Mouse (Mus musculus): Measurements from ENCODE around the gene Ap3d1. TPM values are rescaled to one million over a fixed set of nuclear protein-coding genes. Genes with fewer than 3 reads are reported as not detected.

The Ap3d1 gene
- total RNA-seq, 2 experiments from 2014 or later: 12.5 to 30.5 TPM

Other genes starting within 250 kb of the Ap3d1 start
- not detected in 2 replicates for gene Onecut3, start 247.4 kb downstream of the Ap3d1 start, total RNA-seq (2015; ENCODE audit: low replicate concordance)
- not detected in 2 replicates for gene Onecut3, start 247.4 kb downstream of the Ap3d1 start, total RNA-seq (2017; ENCODE audit: low replicate concordance)
- not detected in 2 replicates for gene Atp8b3, start 203.1 kb downstream of the Ap3d1 start, total RNA-seq (2015; ENCODE audit: low replicate concordance)
- 0.43 TPM in 1 of 2 replicates, not detected in the other for gene Atp8b3, start 203.1 kb downstream of the Ap3d1 start, total RNA-seq (2017; ENCODE audit: low replicate concordance)
- gene Rexo1, start 180.7 kb downstream of the Ap3d1 start, total RNA-seq (2015; ENCODE audit: low replicate concordance): 18.0 and 20.2 TPM in 2 replicates
- 10.7 and 12.0 TPM in 2 replicates for gene Rexo1, start 180.7 kb downstream of the Ap3d1 start, total RNA-seq (2017; ENCODE audit: low replicate concordance)
- gene Klf16, start 164.9 kb downstream of the Ap3d1 start, total RNA-seq (2015; ENCODE audit: low replicate concordance): 0.96 and 1.0 TPM in 2 replicates
- gene Klf16, start 164.9 kb downstream of the Ap3d1 start, total RNA-seq (2017; ENCODE audit: low replicate concordance): 2.3 and 4.2 TPM in 2 replicates
- gene Abhd17a, start 151.9 kb downstream of the Ap3d1 start, total RNA-seq (2015; ENCODE audit: low replicate concordance): 23.6 and 66.1 TPM in 2 replicates
- gene Abhd17a, start 151.9 kb downstream of the Ap3d1 start, total RNA-seq (2017; ENCODE audit: low replicate concordance): 2.0 and 7.7 TPM in 2 replicates
- gene Scamp4, start 139.4 kb downstream of the Ap3d1 start, total RNA-seq (2015; ENCODE audit: low replicate concordance): 7.3 and 14.0 TPM in 2 replicates
- 2.6 and 3.1 TPM in 2 replicates for gene Scamp4, start 139.4 kb downstream of the Ap3d1 start, total RNA-seq (2017; ENCODE audit: low replicate concordance)
- not detected in 2 replicates for gene Adat3, start 139.4 kb downstream of the Ap3d1 start, total RNA-seq (2015; ENCODE audit: low replicate concordance)
- 0.94 TPM in 1 of 2 replicates, not detected in the other for gene Adat3, start 139.4 kb downstream of the Ap3d1 start, total RNA-seq (2017; ENCODE audit: low replicate concordance)
- gene Gm49322, start 136.2 kb downstream of the Ap3d1 start, total RNA-seq (2015; ENCODE audit: low replicate concordance): 0.21 TPM in 1 of 2 replicates, not detected in the other
- not detected in 2 replicates for gene Gm49322, start 136.2 kb downstream of the Ap3d1 start, total RNA-seq (2017; ENCODE audit: low replicate concordance)
- 25.5 and 25.6 TPM in 2 replicates for gene Csnk1g2, start 119.4 kb downstream of the Ap3d1 start, total RNA-seq (2015; ENCODE audit: low replicate concordance)
- gene Csnk1g2, start 119.4 kb downstream of the Ap3d1 start, total RNA-seq (2017; ENCODE audit: low replicate concordance): 28.2 and 28.9 TPM in 2 replicates
- 5.6 and 6.1 TPM in 2 replicates for gene Btbd2, start 85.2 kb downstream of the Ap3d1 start, total RNA-seq (2015; ENCODE audit: low replicate concordance)
- gene Btbd2, start 85.2 kb downstream of the Ap3d1 start, total RNA-seq (2017; ENCODE audit: low replicate concordance): 5.6 and 11.4 TPM in 2 replicates
- gene Mknk2, start 64.2 kb downstream of the Ap3d1 start, total RNA-seq (2015; ENCODE audit: low replicate concordance): 40.2 and 47.4 TPM in 2 replicates
- 28.4 and 40.8 TPM in 2 replicates for gene Mknk2, start 64.2 kb downstream of the Ap3d1 start, total RNA-seq (2017; ENCODE audit: low replicate concordance)
- 13.4 and 25.6 TPM in 2 replicates for gene Mob3a, start 40.3 kb downstream of the Ap3d1 start, total RNA-seq (2015; ENCODE audit: low replicate concordance)
- gene Mob3a, start 40.3 kb downstream of the Ap3d1 start, total RNA-seq (2017; ENCODE audit: low replicate concordance): 11.0 and 18.2 TPM in 2 replicates
- 8.6 and 9.8 TPM in 2 replicates for gene Izumo4, start 40.1 kb downstream of the Ap3d1 start, total RNA-seq (2015; ENCODE audit: low replicate concordance)
- gene Izumo4, start 40.1 kb downstream of the Ap3d1 start, total RNA-seq (2017; ENCODE audit: low replicate concordance): 1.3 and 2.2 TPM in 2 replicates
- 10.9 and 15.6 TPM in 2 replicates for gene Dot1l, start 12.9 kb upstream of the Ap3d1 start, total RNA-seq (2015; ENCODE audit: low replicate concordance)
- gene Dot1l, start 12.9 kb upstream of the Ap3d1 start, total RNA-seq (2017; ENCODE audit: low replicate concordance): 8.0 and 22.9 TPM in 2 replicates
- gene Sf3a2, start 55.9 kb upstream of the Ap3d1 start, total RNA-seq (2015; ENCODE audit: low replicate concordance): 19.6 and 26.5 TPM in 2 replicates
- gene Sf3a2, start 55.9 kb upstream of the Ap3d1 start, total RNA-seq (2017; ENCODE audit: low replicate concordance): 7.2 and 11.2 TPM in 2 replicates
- gene Plekhj1, start 56.4 kb upstream of the Ap3d1 start, total RNA-seq (2015; ENCODE audit: low replicate concordance): 24.5 and 45.2 TPM in 2 replicates
- gene Plekhj1, start 56.4 kb upstream of the Ap3d1 start, total RNA-seq (2017; ENCODE audit: low replicate concordance): 8.2 and 13.9 TPM in 2 replicates
- gene Amh, start 63.0 kb upstream of the Ap3d1 start, total RNA-seq (2015; ENCODE audit: low replicate concordance): not detected in 2 replicates
- gene Amh, start 63.0 kb upstream of the Ap3d1 start, total RNA-seq (2017; ENCODE audit: low replicate concordance): not detected in 2 replicates
- gene Jsrp1, start 71.2 kb upstream of the Ap3d1 start, total RNA-seq (2015; ENCODE audit: low replicate concordance): not detected in 2 replicates
- not detected in 2 replicates for gene Jsrp1, start 71.2 kb upstream of the Ap3d1 start, total RNA-seq (2017; ENCODE audit: low replicate concordance)
- gene Oaz1, start 84.4 kb upstream of the Ap3d1 start, total RNA-seq (2015; ENCODE audit: low replicate concordance): 1,067 and 1,159 TPM in 2 replicates
- gene Oaz1, start 84.4 kb upstream of the Ap3d1 start, total RNA-seq (2017; ENCODE audit: low replicate concordance): 242 and 348 TPM in 2 replicates
- not detected in 2 replicates for gene Lingo3, start 101.8 kb upstream of the Ap3d1 start, total RNA-seq (2015; ENCODE audit: low replicate concordance)
- not detected in 2 replicates for gene Lingo3, start 101.8 kb upstream of the Ap3d1 start, total RNA-seq (2017; ENCODE audit: low replicate concordance)
- gene Lsm7, start 112.9 kb upstream of the Ap3d1 start, total RNA-seq (2015; ENCODE audit: low replicate concordance): 27.8 and 33.2 TPM in 2 replicates
- 59.8 and 67.9 TPM in 2 replicates for gene Lsm7, start 112.9 kb upstream of the Ap3d1 start, total RNA-seq (2017; ENCODE audit: low replicate concordance)
- 225 and 274 TPM in 2 replicates for gene Sppl2b, start 113.0 kb upstream of the Ap3d1 start, total RNA-seq (2015; ENCODE audit: low replicate concordance)
- gene Sppl2b, start 113.0 kb upstream of the Ap3d1 start, total RNA-seq (2017; ENCODE audit: low replicate concordance): 343 and 430 TPM in 2 replicates
- not detected in 2 replicates for gene Tmprss9, start 129.6 kb upstream of the Ap3d1 start, total RNA-seq (2015; ENCODE audit: low replicate concordance)
- 0.17 TPM in 1 of 2 replicates, not detected in the other for gene Tmprss9, start 129.6 kb upstream of the Ap3d1 start, total RNA-seq (2017; ENCODE audit: low replicate concordance)
- gene Timm13, start 158.7 kb upstream of the Ap3d1 start, total RNA-seq (2015; ENCODE audit: low replicate concordance): 12.1 and 17.6 TPM in 2 replicates
- 14.1 and 24.7 TPM in 2 replicates for gene Timm13, start 158.7 kb upstream of the Ap3d1 start, total RNA-seq (2017; ENCODE audit: low replicate concordance)
- gene Lmnb2, start 176.0 kb upstream of the Ap3d1 start, total RNA-seq (2015; ENCODE audit: low replicate concordance): 2.7 and 7.3 TPM in 2 replicates
- gene Lmnb2, start 176.0 kb upstream of the Ap3d1 start, total RNA-seq (2017; ENCODE audit: low replicate concordance): 9.3 and 9.7 TPM in 2 replicates
- gene Gadd45b, start 187.8 kb upstream of the Ap3d1 start, total RNA-seq (2015; ENCODE audit: low replicate concordance): 2.3 and 10.6 TPM in 2 replicates
- gene Gadd45b, start 187.8 kb upstream of the Ap3d1 start, total RNA-seq (2017; ENCODE audit: low replicate concordance): 3.2 and 4.9 TPM in 2 replicates